In the genomic region with DNA sequence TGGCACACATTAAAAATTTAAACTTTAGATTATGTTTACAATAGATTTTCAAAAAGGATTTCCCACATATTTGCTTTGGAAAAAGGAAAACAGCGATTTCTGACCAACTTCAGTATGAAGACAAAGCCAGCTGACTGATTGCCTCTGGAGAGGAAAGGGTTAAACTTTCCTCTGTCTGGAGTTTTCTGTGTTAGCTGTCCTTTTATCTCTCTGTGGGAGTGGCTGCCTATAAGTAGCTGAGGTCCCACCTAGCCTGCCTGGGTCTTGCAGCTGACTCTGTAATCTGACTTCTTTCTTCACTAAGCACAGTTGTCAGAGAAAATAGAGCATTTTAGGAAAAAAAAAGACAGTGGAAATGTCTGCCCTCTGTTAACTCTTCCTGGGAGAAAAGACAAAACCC, we compare ENCODE assay signal across 10 mouse cellular contexts. TPM values are rescaled to one million over a fixed set of nuclear protein-coding genes. Genes with fewer than 3 reads are reported as not detected.
DNase-seq lines count a peak whose midpoint lies in the region; ATAC-seq and TF ChIP-seq lines count a peak whose summit lies in the region.
"Had no signal": no experiment of that assay in that cellular context is flagged by ENCODE, and none has a peak within 500 bp of the region (broad histone marks: within the 10 kb centered on the region; RNA-seq: fewer than 3 reads in every experiment).

No protein-coding gene starts in this region.

- no peak overlapping the region for H3K27ac ChIP-seq in heart, embryonic 12.5 days (ENCODE audit: poor library complexity, severe bottlenecking)
- no peak overlapping the region for H3K27ac ChIP-seq in lung, postnatal 0 days (ENCODE audit: low read length)
- no peak overlapping the region for H3K27ac ChIP-seq in stomach, postnatal 0 days (replicated peaks)
- H3K27ac ChIP-seq: midbrain, embryonic 15.5 days had no signal

- no peak overlapping the region for H3K4me3 ChIP-seq in heart, embryonic 12.5 days
- H3K4me3 ChIP-seq in lung, postnatal 0 days (ENCODE audit: low read depth, low read length), result no peak overlapping the region
- no peak overlapping the region for H3K4me3 ChIP-seq in stomach, postnatal 0 days (ENCODE audit: low read depth, low read length)
- H3K4me3 ChIP-seq: midbrain, embryonic 15.5 days had no signal

- no peak overlapping the region for H3K4me2 ChIP-seq in heart, embryonic 12.5 days
- no peak overlapping the region for H3K4me2 ChIP-seq in lung, postnatal 0 days (replicated peaks; ENCODE audit: low read depth, low read length)
- no peak overlapping the region for H3K4me2 ChIP-seq in stomach, postnatal 0 days (replicated peaks; ENCODE audit: low read depth)
- H3K4me2 ChIP-seq: midbrain, embryonic 15.5 days had no signal

- ATAC-seq in heart, embryonic 12.5 days (ENCODE audit: insufficient number of reproducible peaks, low FRiP score), result peak; percentile 84; the same call in 1 of the 2 replicates
- no peak for ATAC-seq in lung, postnatal 0 days
- ATAC-seq in stomach, postnatal 0 days (ENCODE audit: low FRiP score, low TSS enrichment), result peak; percentile 60; the same call in 1 of the 2 replicates
- ATAC-seq: midbrain, embryonic 15.5 days had no signal

- H3K9me3 ChIP-seq in heart, embryonic 12.5 days (replicated peaks), result no peaks in the 10 kb centered on the region
- H3K9me3 ChIP-seq in lung, postnatal 0 days (ENCODE audit: low read length), result no peaks in the 10 kb centered on the region
- H3K9me3 ChIP-seq in stomach, postnatal 0 days (ENCODE audit: control insufficient read depth, low read length), result no peaks in the 10 kb centered on the region
- H3K9me3 ChIP-seq: midbrain, embryonic 15.5 days had no signal

- peaks cover 30% of the 10 kb centered on the region for H3K4me1 ChIP-seq in heart, embryonic 12.5 days (replicated peaks)
- no peaks in the 10 kb centered on the region for H3K4me1 ChIP-seq in lung, postnatal 0 days (ENCODE audit: insufficient read depth, low read depth, low read length)
- no peaks in the 10 kb centered on the region for H3K4me1 ChIP-seq in stomach, postnatal 0 days (replicated peaks; ENCODE audit: control insufficient read depth, insufficient read depth)

- no peak for TF ChIP-seq CTCF in lung, postnatal 0 days (IDR thresholded peaks at IDR 0.05)
- TF ChIP-seq CTCF in stomach, postnatal 0 days (IDR thresholded peaks at IDR 0.05; ENCODE audit: low read depth), result no peak

- WGBS in heart, embryonic 12.5 days, result 14% methylated on average over 1 of the region's 1 CpGs
- WGBS in lung, postnatal 0 days, result 11% methylated on average over 1 of the region's 1 CpGs
- 0% methylated on average over 1 of the region's 1 CpGs for WGBS in stomach, postnatal 0 days

- no peak for DNase-seq in heart, adult 18-20 months
- peak; percentile 14 for DNase-seq in lung, postnatal 0 days (ENCODE audit: low spot score)
- no peak for DNase-seq in lung, postnatal 36 days
- peak; percentile 23 for DNase-seq in heart, postnatal 4 days
- no peak for DNase-seq in stomach, postnatal 0 days (ENCODE audit: low spot score)
- no peak for DNase-seq in thymus, postnatal 0 days (ENCODE audit: low spot score)
- no peak for DNase-seq in B cell, adult 2 months
- DNase-seq: spleen, adult 18-20 months had no signal

- no peak overlapping the region for H3K9ac ChIP-seq in heart, embryonic 12.5 days
- H3K9ac ChIP-seq in lung, postnatal 0 days (replicated peaks; ENCODE audit: low read depth), result no peak overlapping the region
- H3K9ac ChIP-seq in stomach, postnatal 0 days (ENCODE audit: low read length), result no peak overlapping the region
- H3K9ac ChIP-seq: midbrain, embryonic 15.5 days had no signal

- no peak for TF ChIP-seq EP300 in lung, postnatal 0 days (IDR thresholded peaks at IDR 0.05)
- no peak for TF ChIP-seq EP300 in stomach, postnatal 0 days (optimal IDR thresholded peaks at IDR 0.05)

- no peaks in the 10 kb centered on the region for H3K36me3 ChIP-seq in heart, embryonic 12.5 days
- no peaks in the 10 kb centered on the region for H3K36me3 ChIP-seq in lung, postnatal 0 days (ENCODE audit: insufficient read depth, low read length)
- no peaks in the 10 kb centered on the region for H3K36me3 ChIP-seq in stomach, postnatal 0 days (ENCODE audit: control insufficient read depth, insufficient read depth, low read length)
- H3K36me3 ChIP-seq: midbrain, embryonic 15.5 days had no signal

- H3K27me3 ChIP-seq in heart, embryonic 12.5 days (replicated peaks), result no peaks in the 10 kb centered on the region
- H3K27me3 ChIP-seq in lung, postnatal 0 days (replicated peaks; ENCODE audit: insufficient read depth, low read length), result no peaks in the 10 kb centered on the region
- H3K27me3 ChIP-seq in stomach, postnatal 0 days (ENCODE audit: control insufficient read depth, insufficient read depth, low read length), result no peaks in the 10 kb centered on the region
- H3K27me3 ChIP-seq: midbrain, embryonic 15.5 days had no signal

RNA-seq across cellular contexts. Expression of a gene that starts 17.1 kb away (rescaled TPM):
- 7.0 and 7.9 TPM in 2 replicates for polyA plus RNA-seq in heart, embryonic 12.5 days (2016; fragmentation: Nextera tagmentation; extraction: Ambion mirVana)
- 1 to 10 TPM; 1.5 to 1.6 TPM for total RNA-seq in heart, adult 18-20 months (2021)
- polyA plus RNA-seq in lung, postnatal 0 days (2015; fragmentation: Nextera tagmentation; extraction: Ambion mirVana), result 1.6 and 1.8 TPM in 2 replicates
- total RNA-seq in heart, postnatal 4 days (2021), result 10 to 100 TPM; 20.2 to 20.7 TPM
- polyA plus RNA-seq in stomach, postnatal 0 days (2015; fragmentation: Nextera tagmentation; extraction: Ambion mirVana), result 7.0 and 7.4 TPM in 2 replicates
- 2.5 and 2.6 TPM in 2 replicates for polyA plus RNA-seq in thymus, postnatal 0 days (2015; fragmentation: Nextera tagmentation; extraction: Ambion mirVana)

Comparison
In these comparisons a context has a peak if more than half of its experiments do, and no peak if none do; other contexts are left out.
1. DNase-seq: peak in lung, postnatal 0 days (single experiment) and heart, postnatal 4 days (single experiment); none in heart, adult 18-20 months (0 of 2), lung, postnatal 36 days (single experiment), stomach, postnatal 0 days (single experiment), thymus, postnatal 0 days (single experiment) and B cell, adult 2 months (0 of 2).